ENCODE assay signal across 12 mouse cellular contexts in the genomic region with DNA sequence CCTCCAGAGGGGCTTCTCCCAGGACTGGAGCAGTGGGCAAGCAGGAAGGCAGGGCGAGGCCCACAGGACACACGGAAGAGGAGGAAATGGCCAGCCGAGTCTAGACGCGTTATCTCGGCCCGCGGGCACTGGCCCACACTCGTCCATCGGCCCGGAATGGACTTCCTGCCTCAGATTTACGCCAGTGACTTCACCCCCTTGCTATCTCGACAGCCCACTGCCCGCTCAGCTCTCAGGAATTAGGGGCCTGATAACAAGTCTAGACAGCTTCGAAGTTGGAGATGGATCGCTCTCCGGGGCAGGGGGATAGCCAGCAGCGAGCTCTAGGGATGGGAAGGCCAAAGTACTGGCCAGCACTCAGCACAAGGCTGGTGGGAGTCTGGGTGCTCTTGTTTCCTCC.
DNase-seq lines count a peak whose midpoint lies in the region; ATAC-seq lines count a peak whose summit lies in the region.
"Had no signal": no experiment of that assay in that cellular context is flagged by ENCODE, and none has a peak within 500 bp of the region (broad histone marks: within the 10 kb centered on the region; RNA-seq: fewer than 3 reads in every experiment).

No protein-coding gene starts in this region.

- peak overlapping the region; percentile 53 for H3K27ac ChIP-seq in kidney, embryonic 14.5 days (ENCODE audit: low read depth, low read length)
- H3K27ac ChIP-seq in midbrain, embryonic 10.5 days (replicated peaks) = peak overlapping the region; percentile 10; the same call in 1 of the 2 replicates
- no peak overlapping the region for H3K27ac ChIP-seq in midbrain, embryonic 15.5 days
- H3K27ac ChIP-seq: hindbrain, embryonic 12.5 days; macrophage had no signal

- H3K9ac ChIP-seq in kidney, embryonic 14.5 days (ENCODE audit: low read depth, low read length) = no peak overlapping the region
- no peak overlapping the region for H3K9ac ChIP-seq in midbrain, embryonic 15.5 days
- H3K9ac ChIP-seq: hindbrain, embryonic 12.5 days had no signal

- H3K9me3 ChIP-seq in kidney, embryonic 14.5 days (ENCODE audit: control insufficient read depth, low read length) = no peaks in the 10 kb centered on the region
- H3K9me3 ChIP-seq in midbrain, embryonic 10.5 days (replicated peaks) = no peaks in the 10 kb centered on the region
- H3K9me3 ChIP-seq in midbrain, embryonic 15.5 days = no peaks in the 10 kb centered on the region
- H3K9me3 ChIP-seq: hindbrain, embryonic 12.5 days had no signal

- no peaks in the 10 kb centered on the region for H3K36me3 ChIP-seq in kidney, embryonic 14.5 days (ENCODE audit: control insufficient read depth, insufficient read depth, low read length)
- no peaks in the 10 kb centered on the region for H3K36me3 ChIP-seq in midbrain, embryonic 10.5 days
- H3K36me3 ChIP-seq in midbrain, embryonic 15.5 days (replicated peaks) = no peaks in the 10 kb centered on the region
- H3K36me3 ChIP-seq: hindbrain, embryonic 12.5 days had no signal

- no peak overlapping the region for H3K4me3 ChIP-seq in kidney, embryonic 14.5 days (ENCODE audit: low read length)
- H3K4me3 ChIP-seq in midbrain, embryonic 10.5 days = no peak overlapping the region
- no peak overlapping the region for H3K4me3 ChIP-seq in midbrain, embryonic 15.5 days
- H3K4me3 ChIP-seq: hindbrain, embryonic 12.5 days had no signal

- WGBS in kidney, embryonic 14.5 days = 12% methylated on average over 18 of the region's 18 CpGs
- 78% methylated on average over 18 of the region's 18 CpGs for WGBS in midbrain, embryonic 10.5 days
- 83% methylated on average over 18 of the region's 18 CpGs for WGBS in midbrain, embryonic 15.5 days

- no peak for DNase-seq in kidney, adult 9 months
- no peak for DNase-seq in midbrain, embryonic 10.5 days (ENCODE audit: low spot score)
- DNase-seq in heart, postnatal 25 days (ENCODE audit: low spot score) = peak; percentile 27
- peak; percentile 57 to 73 for DNase-seq in lung, postnatal 4 days
- DNase-seq in frontal cortex, postnatal 25 days (ENCODE audit: low spot score in 2 of 2) = no peak
- DNase-seq: right cerebral cortex, postnatal 14 days; thymus, postnatal 25 days had no signal

- ATAC-seq in kidney, embryonic 14.5 days (ENCODE audit: low FRiP score, low TSS enrichment) = 0 out of 2 replicates have a peak, but pooled peaks have one; percentile 26
- ATAC-seq in midbrain, embryonic 15.5 days (replicated peaks) = no peak
- ATAC-seq: Patski had no signal

- intact Hi-C loops in heart, postnatal 25 days (cut with DNase I) = no loop called here

- H3K27me3 ChIP-seq in kidney, embryonic 14.5 days (ENCODE audit: control insufficient read depth, insufficient read depth, low read length) = no peaks in the 10 kb centered on the region
- H3K27me3 ChIP-seq in midbrain, embryonic 10.5 days (ENCODE audit: low read depth, poor library complexity, severe bottlenecking) = 0 out of 2 replicates have a peak, but pooled peaks cover 7% of the 10 kb centered on the region
- no peaks in the 10 kb centered on the region for H3K27me3 ChIP-seq in midbrain, embryonic 15.5 days (replicated peaks)
- H3K27me3 ChIP-seq: hindbrain, embryonic 12.5 days had no signal

- no peak overlapping the region for H3K4me2 ChIP-seq in kidney, embryonic 14.5 days (replicated peaks; ENCODE audit: low read depth, low read length)
- no peak overlapping the region for H3K4me2 ChIP-seq in midbrain, embryonic 15.5 days
- H3K4me2 ChIP-seq: hindbrain, embryonic 12.5 days had no signal

- H3K4me1 ChIP-seq in kidney, embryonic 14.5 days (ENCODE audit: control insufficient read depth, insufficient read depth, low read length) = peaks cover 31% of the 10 kb centered on the region
- H3K4me1 ChIP-seq in midbrain, embryonic 10.5 days = peaks cover 30% of the 10 kb centered on the region
- H3K4me1 ChIP-seq in midbrain, embryonic 15.5 days = peaks cover 5% of the 10 kb centered on the region

Comparison
In these comparisons a context has a peak if more than half of its experiments do, and no peak if none do; other contexts are left out.
1. DNase-seq: peak in heart, postnatal 25 days (single experiment) and lung, postnatal 4 days (2 of 2); none in kidney, adult 9 months (single experiment), midbrain, embryonic 10.5 days (single experiment) and frontal cortex, postnatal 25 days (0 of 2).